Mouse (Mus musculus) cerebellum, adult 11-12 months (tissue): ENCODE data around the gene Zpbp2.

Experiments
- DNase-seq: peaks from one replicate; pipeline ENCODE4 v3.0.0; 2022

The Zpbp2 gene

DNA sequence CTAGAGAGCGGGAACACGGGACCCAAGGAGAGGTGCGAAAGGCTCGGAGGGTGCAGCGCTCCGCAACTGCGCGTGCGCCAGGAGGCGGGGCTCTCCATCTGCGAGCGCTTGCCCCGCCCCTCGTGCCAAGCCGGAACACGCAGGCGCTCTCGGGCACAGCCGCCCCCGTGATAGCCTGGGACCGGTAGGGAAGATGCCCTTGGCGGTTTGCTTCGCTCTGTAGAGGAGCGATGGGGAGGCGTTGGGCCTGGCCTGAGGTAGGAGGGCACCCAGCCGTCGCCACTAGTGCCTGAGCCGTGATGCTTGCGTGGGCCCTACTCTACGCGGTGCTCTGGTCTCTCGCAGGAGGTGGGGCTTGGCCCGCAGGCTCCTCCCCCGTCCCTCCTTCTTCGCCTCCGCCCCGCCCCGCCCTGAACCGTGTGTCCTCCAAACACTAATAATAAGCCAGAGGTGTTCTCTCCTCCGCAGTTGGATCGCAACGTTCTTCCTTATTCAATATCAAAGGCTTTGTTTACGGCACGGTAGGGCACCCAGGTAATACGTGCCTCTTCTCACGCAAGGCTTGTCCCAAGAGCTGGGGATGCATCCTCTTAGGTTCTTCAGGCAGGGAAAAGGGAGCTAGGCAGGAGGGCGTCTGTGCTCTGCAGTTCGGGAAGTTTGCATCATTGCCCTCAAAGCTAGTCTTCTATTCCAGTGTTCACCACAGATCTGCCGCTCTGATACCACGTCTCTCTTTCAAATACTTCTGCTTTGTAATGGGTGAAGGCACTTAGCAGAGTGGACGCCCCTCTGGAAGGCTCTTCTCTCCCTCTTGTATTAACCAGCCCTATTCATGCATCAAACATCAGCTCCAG lies at the start of gene Zpbp2:
TSS of gene Zpbp2 (plus strand) at position 123 of the 854 bp plus-strand sequence.
- peak; percentile 92 for DNase-seq

DNA sequence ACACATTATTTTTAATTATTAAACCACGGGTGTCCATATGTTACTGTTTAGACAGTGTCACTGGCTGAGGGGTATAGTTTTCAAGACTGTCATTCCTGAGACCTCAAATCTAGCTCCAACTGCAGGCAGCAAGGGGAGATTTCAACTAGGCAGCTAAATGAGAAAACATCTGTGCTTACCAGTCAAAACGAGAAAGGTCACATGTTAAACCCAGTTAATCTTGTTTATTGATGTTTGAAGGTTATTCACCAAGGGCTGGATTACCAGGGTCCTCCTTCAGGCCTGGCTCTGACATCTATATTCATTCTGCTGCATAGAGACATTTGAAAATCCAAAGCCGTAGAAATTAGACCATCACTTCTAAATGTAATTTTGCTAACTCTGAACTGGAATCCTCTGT lies 46.0 kb upstream of the Zpbp2 start:
- DNase-seq, result no peak

DNA sequence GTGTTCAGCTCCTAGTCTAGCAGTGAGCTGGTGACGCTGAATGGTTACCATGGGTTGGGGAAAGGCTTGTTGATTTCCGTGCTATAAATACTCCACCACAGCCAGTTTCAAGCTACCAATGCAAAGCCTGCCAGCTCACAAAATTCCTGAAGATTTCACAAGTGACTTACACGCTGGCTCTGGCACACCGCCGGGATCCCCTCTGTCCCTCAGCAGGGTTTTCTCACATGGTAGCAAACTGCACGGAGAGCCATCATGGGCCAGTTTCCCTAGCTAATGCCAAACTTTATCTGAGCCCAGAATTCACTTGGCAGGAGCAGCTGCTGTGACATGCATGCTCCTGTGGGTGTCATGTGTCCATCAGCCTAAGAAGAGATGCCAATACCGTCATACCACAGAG lies 41.5 kb upstream of the Zpbp2 start:
- no peak for DNase-seq

DNA sequence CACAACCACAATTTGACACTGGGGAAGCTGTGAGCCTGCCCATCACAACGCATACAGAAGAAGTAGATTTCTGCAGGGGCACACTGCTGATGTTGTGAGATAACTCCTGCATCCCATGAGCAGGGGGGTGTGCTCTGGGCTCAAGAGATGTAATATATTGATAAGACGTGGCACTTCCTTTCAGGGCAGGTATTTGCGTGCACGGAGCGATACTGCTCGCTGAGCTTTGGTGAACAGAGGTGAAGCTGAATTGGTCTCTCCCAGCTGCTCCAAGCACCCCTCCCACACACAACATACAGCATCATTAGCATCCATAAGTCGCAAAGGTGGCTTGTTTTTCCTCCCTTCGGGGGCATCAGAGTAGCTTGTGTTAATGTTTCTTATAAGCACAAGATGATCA lies 40.8 kb upstream of the Zpbp2 start:
- DNase-seq, result no peak

DNA sequence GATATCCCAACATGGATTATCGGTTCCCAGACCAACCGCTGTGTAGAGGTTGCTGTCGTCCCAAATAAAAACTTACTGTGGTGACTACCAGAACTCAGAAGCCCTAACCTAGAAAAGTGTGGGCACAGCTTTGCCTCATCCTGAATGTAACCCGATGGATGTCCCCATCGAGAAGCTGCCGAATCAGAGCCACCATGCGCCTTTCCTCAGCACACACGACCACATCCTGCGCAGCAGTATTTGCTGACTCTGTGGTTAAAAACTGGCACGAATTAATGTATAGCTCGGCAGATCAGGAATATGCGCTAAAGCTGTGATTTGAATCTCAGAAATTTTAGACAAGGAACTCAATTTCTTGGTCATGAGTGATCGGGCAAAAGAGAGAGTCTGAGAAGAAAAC lies 38.0 kb upstream of the Zpbp2 start:
- no peak for DNase-seq

DNA sequence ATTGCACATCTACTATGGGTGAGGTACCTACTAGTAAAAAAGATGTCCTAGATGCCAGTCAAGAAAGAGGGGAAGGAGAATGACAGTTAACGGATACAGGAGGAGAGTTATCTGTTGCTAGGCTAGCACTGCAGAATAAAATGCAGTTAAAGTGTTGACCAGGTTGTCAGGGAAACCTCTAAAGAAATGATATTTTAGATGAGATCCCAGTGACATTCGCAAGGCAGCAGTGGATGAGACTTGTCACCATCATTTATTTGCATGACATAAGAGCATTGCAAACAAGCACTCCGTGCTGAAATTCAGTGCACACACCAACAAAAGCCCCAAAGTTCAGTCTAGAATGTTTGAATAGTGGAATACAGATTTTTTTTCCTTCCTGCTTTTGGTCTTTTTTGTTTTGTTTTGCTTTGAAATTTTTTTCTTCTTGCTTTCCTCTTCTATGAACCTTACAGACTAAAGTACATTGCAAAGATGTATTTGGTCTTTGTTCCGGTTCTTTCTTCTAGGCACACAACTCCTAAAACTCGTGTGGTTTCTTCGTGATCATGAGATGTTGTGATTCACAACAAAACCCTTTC lies 37.5 kb upstream of the Zpbp2 start:
- no peak for DNase-seq

DNA sequence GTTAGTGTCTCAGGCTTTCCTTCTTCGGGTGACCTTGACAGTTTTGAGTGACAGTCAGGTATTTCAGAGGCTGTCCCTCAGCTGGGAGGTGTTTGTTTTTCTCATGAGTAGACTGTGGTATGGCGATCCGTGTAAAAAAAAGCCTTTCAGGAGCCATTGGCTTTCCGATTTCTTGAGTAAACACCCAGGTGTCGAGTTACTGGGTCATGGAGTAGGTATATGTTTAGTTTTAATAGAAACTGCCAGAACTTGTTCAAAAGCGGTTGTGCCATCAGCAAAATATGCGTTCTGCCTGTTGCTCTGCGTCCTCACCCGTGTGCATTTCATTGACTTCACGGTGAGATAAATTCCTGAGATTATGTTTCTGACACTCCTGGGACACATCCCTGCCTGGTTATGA lies 30.4 kb upstream of the Zpbp2 start:
- no peak for DNase-seq

DNA sequence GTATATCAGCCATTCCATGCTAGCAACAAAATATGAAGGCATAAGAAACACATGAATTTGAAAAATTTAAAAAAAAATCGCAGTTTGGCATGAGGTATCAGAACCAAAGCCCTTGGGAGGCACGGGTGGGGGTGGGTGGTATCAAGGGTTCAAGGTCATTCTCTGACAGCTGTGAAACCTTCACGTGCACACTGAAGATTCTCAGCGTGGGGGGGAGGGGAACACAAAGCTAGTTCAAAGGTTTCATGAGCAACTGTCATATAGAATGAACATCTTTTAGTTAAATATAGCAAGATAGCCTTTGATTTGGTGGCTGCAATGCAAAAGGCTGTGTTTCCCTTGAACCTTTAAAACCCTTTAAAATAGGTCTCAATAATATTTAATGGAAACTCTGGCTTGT lies 25.8 kb upstream of the Zpbp2 start:
- no peak for DNase-seq

DNA sequence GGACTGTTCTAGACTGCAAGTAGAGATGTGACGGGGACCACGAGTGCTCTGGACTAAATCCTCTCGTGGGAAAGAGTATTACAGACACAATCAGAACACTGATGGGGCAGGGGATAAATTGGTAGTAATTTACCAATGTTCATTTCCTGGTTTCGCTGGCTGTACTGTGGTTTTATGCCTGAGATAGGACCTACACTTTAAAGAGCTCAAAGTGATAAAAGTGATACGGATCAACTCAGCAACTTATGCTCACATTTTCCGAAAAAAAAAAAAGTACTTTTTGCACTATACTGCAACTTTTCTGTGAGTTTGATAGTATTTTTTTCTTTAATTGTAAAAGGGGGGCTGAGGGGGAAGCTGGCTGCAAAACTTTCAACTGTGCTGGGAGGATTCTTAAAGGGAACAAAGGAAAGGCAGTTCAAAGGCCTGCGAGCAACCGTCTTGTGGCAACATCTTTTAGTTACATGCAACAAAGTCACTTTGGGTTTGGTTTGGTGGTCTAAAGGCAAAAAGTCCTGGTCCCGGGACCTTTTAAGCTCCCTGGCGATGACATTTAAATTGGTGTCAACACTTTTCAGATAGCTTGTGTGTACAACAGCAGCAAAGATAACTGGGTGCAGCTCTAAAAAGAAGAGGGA lies 24.0 kb upstream of the Zpbp2 start:
- no peak for DNase-seq

DNA sequence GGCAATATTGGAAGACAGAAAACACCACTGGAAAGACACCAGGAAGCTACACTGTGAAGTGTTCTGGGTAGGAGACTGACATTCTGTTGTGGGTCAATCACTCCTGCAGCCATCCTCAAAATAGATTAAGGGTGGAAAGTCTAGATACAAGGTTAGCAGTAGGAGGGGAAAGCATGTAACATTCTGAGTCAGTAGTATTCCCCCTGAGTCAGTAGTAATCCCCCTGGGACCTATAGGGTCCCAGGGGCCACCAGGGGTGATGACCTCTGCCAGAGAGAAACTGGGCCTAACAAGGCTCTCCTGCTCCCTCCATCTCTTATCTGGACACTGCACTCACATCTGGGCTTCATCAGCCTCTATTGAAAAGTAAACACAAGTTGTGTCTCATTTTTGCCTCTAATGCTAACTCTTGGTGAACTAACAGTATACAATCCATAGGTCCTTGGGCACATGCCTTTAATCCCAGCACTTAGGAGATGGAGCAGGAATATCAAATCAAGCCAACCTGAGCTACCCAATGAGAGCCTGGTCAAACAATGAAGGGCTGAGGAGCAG lies 13.3 kb upstream of the Zpbp2 start:
- no peak for DNase-seq

DNA sequence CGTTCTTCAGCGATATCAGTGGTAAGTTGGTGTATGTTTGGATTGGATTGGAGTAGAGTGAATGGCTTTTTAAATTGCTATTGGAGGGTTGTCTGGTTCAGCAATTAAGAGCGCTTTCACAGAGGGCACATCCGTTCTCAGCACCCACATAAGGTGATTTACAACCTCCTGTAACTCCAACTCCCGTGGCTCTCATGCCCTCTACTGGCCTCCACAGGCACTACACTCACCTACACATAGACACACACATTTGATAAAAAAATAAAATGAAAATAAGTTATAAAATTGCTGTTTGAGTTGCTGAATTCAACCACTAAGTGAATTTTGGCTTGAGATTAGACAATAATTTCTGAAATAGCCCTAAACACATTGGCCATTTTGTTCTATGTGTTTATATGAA lies 10.6 kb upstream of the Zpbp2 start:
- DNase-seq, result no peak

DNA sequence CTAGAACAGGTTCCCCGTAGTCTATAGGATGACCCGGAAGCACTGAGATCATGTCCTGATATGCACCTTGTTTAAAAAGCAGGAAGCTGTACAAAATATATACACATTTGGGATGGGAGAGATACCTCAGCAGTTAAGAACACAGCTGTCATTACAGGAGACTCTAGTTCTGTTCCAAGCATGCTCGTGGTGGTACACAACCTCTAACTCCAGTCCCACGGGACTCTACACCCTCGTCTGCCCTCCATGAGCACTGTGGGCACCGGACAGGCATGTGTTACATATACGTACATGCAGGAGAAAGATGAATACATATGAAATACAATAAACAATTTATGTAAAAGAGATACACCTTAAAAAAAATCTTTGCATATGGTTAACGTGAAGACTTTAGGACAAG lies 8.3 kb upstream of the Zpbp2 start:
- DNase-seq, result no peak

DNA sequence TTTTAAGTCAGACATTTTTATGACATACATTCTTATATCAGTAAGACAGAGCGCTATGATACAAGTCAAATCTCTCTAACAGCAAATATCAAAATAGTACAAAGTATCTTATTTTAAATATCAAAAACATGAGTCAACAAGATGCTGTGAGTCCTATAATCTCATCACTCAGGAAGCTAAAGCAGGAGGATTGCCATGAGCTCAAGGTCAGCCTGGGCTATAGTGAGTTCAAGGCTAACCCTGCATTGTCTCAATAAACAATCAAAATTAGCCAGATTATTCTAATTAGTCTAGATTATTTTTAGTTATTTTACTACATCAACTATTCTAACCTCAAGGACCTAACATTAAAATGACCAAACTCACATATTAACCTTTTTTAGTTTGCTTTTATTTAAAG lies 7.5 kb upstream of the Zpbp2 start:
- no peak for DNase-seq

DNA sequence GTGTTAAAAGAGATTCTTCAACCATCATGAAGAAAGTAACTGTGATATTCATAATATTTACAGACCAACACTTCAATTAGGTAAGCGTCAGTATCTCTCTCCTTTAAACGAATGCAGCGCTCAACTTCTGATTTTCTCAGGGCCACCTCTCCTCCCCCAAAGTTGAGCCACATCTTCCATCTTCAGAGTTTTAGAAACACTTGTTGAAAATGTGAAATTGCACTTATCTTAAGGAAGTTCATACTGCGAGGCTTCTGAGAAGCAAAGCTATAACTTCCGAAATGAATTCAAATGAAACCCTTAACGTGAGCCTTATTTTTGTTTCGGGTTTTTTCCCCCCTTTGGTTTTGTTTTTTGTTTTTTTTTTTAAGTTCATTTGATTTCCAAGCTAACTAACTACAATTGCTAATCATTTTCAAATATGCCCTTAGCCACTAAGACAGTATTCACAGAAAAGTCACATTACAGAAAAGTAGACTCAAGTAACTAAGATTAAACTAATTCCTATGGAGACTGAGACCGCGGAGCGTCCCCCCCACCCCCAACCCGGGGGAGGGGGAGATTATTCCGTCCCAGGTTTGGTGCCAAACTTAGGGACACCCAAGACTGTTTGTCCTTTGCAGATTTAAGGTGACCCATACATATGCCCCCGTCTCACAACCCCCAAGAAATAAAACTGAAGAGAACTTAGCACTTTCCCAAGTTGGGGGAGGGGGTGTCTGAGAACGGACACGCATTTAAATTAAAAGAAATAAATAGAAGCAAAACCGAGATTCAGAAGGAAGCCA lies 5.8 kb upstream of the Zpbp2 start:
- no peak for DNase-seq

DNA sequence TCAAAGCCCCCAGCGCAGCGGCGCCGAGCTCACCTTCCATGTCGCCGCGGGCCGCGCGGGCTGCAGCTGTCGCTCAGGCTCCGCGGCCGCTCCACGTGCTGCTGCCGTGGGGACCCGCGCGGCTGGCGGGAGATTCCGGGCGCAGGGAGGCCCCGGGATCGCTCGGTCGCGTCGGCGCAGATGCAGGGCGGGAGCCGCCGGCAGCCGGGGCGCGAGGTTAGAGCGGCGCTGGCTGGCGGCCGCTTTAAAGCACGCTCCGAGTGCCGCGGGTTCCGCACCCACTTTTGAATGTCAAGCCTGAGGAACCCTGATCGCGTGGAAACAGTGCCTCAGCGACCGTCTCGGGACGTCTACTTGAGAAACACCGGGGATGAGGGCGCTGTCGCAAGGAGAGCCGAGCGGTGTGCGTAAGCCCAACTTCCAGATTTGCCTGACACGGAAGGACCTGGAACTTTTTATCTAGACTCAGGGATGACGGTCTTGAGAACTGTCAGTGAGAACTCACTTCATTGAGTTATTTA lies 5.1 kb upstream of the Zpbp2 start, which contains the start of gene Ikzf3:
TSS of gene Ikzf3 (minus strand) at position 321 of the 521 bp plus-strand sequence.
- no peak for DNase-seq

DNA sequence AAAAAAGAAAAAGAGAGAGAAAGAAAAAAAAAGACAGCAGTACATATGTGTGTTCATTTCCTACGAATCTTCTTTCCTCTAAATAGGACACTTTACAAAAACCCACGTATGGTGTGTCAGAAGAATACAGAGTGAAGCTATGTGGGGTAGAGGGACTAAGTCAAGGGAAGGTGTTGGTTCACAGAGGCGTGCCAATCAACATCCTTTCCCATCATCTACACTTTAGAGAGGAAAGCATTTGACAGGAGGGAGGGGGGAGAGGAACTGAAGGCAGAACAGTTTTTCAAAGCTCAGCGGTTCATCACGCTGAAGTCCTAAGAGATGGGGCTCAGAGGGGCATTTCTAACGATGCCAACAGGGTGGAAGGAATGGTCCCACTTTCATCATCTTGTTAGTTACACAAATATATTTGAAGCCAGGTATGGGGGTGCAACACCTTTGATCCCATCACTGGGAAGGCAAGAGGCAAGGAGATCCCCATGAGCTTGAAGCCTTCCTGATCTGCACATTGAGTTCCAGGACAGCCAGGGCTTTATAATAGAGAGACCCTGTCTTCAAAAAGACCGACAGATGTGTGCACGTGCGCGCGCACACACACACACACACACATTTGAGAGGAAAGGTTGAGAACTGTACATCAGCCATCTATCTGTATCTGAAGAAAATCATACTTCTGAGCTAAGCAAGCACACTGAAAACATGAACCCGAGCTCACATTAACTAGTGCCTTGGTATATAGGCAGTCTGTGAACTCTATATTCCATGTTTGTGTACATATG lies 4.2 kb upstream of the Zpbp2 start:
- DNase-seq, result no peak

DNA sequence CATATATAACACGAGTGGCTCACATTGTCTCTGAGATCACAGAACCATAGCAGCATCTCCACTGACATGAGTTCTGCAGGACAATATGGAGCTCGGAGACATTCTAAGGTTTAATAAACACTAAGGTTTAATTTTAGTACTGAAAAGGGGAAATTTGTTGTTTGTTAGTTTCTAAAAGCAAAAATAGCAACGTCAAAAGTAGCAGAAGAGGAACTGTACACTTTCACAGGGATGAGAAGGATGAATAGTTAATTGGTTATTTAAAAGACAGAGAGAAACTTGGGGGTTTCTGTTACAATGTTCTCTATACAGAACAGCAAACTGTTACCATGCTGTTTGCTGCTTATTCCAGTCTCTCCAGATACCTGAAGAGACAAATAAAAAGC lies 3.6 kb upstream of the Zpbp2 start:
- no peak for DNase-seq

DNA sequence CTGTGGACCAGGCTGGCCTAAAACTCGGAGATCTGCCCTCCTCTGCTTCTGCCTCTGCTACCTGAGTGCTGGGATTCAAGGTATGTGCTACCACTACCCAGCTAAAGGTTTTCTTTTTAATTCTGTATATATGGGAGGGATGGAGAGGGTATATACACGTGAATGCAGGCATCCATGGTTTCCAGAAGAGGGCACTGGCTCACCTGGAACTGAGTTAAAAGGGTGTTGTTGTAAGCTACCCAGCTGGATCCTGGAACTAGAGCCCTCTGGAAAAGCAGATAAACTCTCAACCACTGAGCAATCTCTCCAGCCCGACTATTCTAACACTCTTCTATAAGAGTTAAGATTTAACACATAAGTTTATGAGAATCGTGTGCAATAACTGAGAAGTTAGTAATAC lies 1.5 kb upstream of the Zpbp2 start:
- DNase-seq, result no peak

DNA sequence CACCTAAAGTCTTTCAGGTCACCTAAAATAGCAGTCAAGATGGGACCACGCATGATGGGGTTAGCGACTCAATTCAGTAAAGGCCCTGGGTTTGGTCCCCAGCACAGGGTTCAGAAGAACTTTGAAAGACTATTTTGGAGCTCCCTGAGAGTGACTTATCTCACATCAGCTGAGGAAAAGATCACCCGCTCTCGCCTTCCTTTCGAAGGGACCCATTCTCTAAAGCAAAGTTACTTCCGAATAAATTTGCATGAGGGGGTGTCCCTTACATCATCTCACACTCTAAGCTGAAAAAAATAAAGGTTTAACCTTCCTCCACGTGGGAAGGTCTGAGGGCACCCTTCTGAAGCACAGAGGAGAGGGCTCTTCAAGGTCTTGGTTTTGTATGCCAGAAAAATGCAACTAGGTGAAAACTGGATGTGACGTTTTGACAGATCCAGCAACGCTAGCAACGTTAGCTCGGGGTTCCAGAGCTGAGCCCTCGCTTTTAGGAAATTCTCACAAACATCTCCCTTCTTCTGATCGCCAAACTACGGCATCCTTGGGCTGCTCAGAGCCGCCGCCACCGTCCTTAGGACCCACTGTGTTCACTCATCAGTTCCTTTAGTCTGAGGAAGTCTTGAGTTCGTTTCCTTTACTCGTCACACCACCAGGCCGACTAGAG lies 454 bp upstream of the Zpbp2 start:
- DNase-seq, result no peak

DNA sequence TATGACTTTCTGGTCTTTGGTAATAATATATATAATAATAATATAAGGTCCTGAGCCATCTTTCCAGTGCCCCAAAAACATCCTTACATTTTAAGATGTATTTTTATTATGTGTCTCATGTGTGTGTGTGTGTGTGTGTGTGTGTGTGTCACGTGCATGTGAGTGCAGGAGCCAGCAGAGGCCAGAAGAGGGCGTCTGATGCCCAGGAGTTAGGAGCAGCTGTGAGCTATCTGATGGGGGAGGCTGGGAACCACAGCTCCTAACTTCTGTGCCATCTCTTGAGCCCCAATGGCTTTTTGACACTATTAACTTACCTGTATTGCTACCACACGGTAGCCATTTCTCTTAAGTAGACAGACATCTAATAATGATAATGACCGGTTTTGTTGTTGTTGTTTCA lies 3.1 kb downstream of the Zpbp2 start:
- DNase-seq, result no peak

DNA sequence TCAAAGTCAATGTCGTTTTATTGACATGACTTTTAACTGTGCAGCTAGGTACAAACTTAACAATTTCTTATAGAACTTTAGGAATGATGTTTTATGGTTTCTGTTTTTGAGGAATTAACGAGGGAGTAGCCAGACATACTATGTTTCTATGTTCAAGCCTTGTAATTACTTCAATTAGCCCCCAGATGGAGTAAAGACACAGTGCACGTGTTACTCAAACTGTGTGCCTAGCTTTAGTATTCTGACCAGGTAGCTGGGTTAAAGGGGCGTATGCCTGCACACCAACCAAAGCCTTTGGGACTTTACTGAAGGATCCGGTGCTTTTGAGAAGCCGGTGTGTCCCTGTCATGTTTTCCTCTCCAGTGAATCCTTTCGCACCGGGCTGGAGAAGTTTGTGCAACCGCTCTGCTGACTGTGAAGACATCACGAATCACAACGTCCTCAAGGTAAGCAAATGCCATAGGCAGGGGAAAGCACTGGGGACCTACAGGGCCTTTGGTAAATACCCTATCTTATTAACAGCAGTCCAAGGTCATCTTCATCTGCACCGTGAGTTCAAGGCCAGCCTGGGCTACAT lies 4.3 kb downstream of the Zpbp2 start:
- DNase-seq, result no peak
